Mouse (Mus musculus) cerebellum, adult (tissue): ENCODE measurements around the gene Mrpl41.
"Not testable (repeated sequence)": the region's sequence is repeated elsewhere in the genome, so short reads cannot be mapped to it uniquely, and the experiment has no call there.

Experiments
- ATAC-seq: cut with Nextera tagmentation; 2 replicates; pipeline ENCODE4 v1.9.2; 2017; ENCODE audit warnings: mild to moderate bottlenecking, moderate library complexity, mixed read lengths; ENCODE audit not compliant: insufficient number of reproducible peaks, low FRiP score, low TSS enrichment

Gene Mrpl41

DNA sequence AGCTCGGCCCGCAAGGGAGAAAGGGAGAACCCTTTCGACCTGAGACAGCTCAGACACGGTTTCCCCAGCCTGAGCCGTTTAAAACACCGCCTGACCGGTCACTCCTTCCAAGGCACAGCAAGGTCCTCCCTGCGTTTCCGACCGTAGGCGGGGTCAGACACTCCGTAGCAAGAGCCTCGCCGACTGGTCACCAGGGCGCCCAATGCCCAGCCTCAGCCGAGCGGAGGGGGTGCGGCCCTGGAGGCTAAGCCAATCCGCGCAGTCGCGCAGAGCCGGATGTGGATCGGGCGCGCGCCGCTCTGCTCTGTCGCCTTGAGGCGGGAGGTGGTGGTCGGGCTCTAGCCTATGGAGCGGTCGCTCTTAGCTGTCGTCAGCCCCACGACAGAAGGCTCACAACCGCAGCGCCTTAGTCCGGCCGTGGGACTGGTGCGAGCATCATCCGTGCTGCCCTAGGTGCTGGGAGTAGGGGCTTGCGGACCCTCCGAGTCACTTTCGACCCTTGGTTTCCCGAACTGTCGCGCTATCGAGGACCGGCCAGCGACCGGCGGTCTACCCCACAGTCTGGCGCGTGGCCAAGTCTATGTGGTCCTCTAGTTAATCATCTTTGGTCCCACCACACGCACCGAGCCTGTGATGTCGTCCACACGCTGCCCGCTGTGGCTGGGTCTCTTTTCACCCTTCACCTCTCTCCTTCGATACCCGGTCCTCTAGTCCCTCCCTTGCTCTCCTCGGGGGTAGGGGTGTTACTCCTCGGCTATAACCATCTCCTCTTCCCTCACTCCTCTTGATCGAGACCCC is at the start of gene Mrpl41:
TSS of gene Mrpl41 (minus strand) at position 193 of the 798 bp plus-strand sequence.
- peak; percentile 99 for ATAC-seq

DNA sequence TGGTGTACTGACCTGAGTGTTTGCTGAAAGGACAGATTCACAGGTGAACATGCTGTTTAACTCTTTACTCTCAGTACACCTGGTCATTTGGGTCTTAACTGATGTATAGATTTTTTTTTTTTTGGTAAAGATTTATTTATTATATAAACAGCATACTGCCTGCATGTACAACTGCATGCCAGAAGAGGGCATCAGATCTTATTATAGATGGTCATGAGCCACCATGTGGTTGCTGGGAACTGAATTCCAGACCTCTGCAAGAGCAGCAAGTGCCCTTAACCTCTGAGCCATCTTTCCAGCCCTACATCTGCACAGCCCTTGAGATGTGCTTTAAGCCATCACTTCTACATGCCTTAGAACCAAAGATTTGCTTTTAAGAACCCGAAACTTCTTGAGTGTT is 47.8 kb upstream of the Mrpl41 start:
- ATAC-seq: no peak

DNA sequence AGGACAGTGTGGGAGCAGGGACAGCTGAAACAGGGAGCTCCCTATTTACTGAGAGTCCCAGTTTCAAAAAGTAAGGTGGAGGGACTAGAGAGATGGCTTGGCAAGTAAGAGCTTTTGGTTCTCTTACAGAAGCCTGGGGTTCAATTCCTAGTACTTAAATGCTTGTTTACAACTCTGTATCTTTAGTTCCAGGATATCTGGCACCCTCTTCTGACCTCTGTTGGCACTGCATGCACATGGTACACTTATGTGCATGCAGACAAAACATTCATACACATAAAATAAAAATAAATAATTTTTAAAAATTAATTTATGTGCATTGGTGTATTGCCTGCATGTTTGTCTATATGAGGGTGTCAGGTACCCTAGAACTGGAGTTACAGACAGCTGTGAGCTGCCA is 33.4 kb upstream of the Mrpl41 start:
- ATAC-seq: no peak

DNA sequence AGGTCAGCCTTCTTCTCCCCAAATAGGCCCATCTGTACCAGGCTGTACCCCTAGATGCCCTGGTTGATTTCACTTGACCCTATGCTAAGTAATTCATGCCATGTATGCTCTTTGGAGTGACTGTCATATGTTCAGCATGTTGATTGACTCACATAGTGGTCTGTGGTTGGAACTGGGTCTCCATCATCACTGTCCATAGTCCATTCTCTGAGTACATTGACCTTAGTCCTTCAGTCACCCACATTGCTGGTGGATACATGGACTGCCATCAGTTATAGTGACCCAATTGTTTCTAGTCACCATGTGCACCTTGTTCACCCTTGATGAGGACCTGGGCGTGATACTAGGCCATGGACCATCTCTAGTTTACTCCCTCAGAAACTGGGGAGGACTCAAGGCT is 31.9 kb upstream of the Mrpl41 start:
- no peak for ATAC-seq

DNA sequence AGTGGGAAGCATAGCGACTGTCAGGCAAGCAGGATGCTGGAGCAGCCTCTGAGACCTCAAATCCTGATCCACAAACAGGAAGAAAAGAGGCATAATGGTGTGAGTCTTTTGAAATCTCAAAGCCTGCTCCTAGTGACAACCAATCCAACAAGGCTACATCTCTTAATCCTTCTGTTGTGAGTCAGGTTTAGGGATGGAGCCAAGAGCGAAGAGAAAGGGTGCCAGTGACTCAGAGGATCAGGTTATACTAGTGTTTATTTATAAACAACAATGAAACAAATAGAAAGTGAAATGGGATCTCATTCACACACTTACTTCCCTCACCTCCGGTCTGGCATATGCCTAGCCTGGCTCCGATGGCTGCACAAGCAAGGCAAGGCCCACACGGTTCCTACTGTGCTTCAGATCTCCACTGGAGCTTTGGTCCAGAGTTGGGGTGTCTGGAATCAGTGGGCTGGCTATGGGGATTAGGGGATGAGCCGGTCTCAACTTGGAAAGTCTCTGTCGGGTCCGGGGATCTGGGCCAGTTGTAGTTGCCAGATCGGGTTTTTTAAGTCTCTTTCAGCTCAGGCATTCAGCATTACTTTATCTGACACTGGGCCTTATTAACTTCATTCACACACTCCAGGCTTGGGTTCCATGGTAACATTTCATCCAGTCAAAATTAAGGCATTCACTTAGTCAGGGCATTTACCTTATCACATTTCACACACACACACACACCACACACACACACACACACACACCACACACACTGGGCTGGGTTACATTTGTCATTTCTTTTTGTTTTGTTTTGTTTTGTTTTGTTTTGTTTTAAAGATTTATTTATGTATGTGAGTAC is 29.3 kb upstream of the Mrpl41 start:
- ATAC-seq: no peak

DNA sequence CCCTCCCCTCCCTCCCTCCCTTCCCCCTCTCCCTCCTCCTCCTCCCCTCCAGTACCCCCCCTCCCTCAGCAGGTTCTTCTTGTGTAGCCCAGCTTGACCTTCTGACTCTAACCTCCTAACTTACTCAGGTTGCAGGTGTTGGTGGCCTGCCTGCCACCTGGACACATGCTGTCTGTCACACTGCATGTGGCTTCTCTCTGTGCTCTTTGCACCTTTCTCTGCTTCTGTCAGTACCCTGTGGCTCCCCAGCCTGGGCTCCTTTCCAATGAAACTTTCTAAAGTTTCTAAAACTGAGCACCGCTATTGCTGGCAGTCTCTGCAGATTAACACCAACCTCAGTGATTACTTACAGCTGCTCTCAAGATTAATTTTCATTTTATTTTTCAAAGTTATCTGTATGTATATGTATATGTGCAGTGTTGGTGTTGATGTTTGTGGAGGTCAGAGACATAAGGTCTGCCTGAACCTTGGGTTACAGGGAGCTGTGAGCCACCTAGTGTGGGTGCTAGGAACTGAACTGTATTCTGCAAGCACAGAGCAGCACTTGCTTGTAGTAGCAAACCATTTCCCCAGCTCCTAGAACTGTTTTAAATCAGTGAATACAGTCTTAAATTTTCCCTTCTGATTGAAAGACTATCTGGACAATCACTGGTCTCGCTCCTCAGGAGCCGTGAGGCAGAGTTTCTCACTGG is 25.8 kb upstream of the Mrpl41 start:
- ATAC-seq: no peak

DNA sequence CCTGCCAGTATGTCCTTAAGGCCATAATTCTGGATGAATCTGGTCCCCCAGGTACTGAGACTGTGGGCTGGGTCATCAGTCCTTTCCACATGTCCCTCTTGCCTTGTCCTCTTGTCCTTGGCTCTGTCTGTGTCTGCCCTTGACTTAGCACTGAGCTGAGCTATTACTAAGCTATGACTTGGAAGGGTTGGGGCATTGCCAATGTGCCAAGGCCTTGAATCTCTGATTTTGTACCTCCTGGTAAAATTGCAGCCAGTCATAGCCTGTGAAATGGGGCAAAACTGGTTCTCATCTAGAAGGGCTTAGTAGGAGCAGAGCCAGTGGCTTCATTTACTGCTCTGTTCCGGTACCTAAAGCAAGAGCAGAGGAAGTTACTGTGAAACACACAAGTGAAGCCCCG is 21.6 kb upstream of the Mrpl41 start:
- ATAC-seq: no peak

DNA sequence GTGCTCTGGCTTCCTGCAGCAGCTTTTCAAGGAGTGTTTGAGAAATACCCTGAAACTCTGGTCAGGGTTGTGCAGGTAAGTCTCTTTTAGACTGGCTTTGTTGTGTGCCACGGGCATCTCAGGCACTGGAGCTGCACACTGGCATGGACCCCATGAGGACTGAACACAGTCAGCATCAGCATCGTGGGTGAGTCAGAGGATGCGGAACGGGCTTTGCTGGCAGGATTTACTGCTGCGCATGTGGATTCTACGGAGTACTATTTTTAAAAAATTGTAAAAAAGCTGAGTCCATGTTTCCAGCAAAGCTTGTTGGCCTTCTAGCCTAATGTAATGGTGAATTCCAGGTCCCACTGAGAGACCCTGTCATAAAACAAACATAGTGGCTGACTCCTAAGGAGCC is 20.4 kb upstream of the Mrpl41 start:
- ATAC-seq: no peak

DNA sequence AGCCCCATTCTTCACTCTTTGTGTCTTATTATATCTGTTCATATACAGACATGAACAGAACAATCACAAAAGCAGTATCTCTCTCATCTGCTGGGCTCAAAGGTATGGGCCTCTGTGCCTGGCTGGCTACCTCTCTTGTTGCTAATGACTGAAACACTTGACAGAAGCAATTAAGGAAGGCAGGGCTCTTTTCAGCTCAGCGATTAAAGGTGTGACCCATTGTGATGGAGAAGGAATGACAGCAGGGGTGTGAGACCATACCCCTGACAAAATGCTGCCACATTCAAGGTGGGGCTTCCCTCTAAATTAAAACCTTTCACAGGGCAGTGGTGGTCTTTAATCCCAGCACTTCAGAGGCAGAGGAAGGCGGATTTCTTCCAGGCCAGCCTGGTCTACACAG is 12.9 kb upstream of the Mrpl41 start:
- ATAC-seq: no peak

DNA sequence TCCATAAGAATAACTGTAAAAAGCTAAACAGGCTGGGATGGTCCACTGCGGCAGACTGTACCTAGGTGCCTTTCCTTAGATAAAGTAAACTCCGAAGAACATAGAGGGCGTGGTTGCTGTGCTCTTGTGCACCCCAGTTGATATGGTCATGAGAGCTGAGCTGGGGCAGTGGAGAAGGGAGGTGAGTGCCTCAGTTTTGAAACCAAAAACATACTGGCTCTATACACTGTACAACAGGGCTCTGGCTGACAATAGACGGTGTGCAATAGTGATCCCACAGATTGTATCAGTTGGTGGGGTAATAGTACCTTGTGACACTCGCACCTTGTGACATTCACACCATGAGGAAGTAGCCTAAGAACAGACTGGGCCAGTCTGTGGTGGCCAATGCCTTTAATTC is 2.1 kb upstream of the Mrpl41 start:
- ATAC-seq: no peak

DNA sequence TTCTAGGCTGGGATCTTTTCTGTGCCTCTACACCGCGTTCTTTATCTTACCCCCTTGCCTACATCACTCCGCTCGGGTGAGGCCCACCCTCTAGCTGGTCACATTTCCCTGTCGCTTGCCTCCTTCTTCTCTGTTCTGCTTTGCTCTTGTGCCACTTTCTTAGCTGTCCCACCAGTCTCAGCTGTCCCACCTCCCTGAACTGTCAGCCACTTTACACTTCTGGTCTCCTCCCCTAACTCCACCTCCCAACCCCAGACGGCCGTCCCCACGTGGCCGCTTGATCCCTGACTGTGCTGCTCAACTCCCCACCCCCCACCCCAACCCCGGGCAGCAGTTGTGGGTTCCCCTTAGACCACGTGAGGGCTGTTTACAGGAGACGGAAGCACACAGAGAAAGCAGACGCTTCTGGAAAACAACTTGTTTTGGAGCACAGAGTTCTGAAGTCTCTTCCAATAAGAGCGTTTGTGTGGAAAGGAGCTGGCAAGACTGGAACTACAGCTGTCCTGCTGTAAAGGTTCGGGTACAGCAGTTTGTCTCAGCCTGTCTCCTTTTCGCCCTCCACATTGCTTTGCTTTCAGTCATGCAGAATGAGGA is 903 bp upstream of the Mrpl41 start, which contains the start of gene Pnpla7:
TSS of gene Pnpla7 (plus strand) at position 330 of the 594 bp plus-strand sequence.
- ATAC-seq: peak; percentile 31; the same call in 1 of the 2 replicates

DNA sequence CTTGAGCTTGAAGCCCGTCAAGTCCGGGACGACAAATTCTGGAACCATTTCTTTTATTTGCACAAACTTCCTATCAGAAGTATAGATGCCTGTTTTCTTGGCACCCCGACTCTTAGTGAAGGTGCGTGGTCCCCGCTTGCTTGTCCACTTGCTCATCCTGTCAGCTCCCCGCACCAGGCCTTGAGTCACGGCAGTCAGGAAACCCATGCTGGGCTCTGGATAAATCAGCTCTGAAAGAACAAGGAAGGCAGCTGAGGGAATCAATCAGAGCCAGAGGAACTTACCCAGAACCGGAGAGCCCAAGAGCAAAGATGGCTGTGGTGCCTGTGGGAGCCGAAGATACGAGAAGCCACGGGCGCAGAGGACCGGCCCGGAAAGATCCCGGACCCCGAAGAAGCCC is 446 bp downstream of the Mrpl41 start:
- not testable (repeated sequence) for ATAC-seq

DNA sequence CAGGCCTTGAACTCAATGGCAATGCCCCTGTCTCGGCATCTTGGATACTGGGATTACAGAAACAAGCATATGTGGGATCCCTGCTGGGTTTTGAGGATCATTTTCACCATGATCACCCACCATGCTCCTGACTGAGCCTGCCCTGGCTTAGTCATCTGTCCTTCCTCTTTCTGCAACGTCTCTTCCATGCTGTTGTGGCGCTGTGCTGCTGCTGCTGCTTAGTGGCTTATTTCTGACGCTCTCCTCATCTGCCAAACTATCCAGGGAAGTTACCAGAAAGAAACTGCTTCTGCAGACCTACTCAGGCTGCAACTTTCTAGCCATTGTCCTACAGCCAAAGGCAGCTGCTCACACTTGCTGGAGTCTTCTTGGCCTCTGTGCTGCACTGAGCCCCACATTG is 4.5 kb downstream of the Mrpl41 start:
- ATAC-seq: no peak

DNA sequence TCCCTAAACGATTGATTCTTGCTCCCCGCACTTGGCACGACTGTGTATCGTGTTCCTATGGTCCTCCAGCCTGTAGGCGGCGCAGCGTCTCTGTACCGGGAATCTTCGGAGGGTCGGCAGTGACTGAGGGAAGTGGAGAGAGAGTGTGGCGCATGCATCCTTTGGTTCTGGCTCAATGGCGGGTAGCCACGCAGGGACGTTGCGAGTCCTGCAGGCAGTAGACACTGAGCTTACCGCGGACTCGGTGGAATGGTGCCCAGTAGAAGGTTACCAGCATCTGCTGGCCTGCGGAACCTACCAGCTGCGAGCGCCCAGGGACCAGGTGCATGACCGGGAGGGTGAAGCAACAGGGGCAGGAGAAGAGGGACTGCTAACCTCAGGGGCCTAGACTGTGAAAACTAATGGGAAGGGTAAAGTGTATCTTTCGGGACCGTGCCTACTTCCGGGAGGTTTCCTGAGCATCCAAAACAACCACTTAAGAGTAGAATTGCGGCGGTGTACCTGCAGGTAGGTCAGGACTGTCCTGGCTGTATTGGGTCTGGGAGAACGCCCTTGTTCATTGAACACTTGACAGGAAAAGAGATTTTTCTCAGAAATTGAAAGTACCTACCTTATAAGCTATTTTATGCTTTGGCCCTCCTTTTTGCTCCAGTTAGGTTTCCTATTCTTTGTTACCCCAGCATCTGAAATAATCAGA is 12.4 kb downstream of the Mrpl41 start, which contains the start of gene Dph7:
TSS of gene Dph7 (plus strand) at position 97 of the 697 bp plus-strand sequence.
- peak; percentile 83 for ATAC-seq

DNA sequence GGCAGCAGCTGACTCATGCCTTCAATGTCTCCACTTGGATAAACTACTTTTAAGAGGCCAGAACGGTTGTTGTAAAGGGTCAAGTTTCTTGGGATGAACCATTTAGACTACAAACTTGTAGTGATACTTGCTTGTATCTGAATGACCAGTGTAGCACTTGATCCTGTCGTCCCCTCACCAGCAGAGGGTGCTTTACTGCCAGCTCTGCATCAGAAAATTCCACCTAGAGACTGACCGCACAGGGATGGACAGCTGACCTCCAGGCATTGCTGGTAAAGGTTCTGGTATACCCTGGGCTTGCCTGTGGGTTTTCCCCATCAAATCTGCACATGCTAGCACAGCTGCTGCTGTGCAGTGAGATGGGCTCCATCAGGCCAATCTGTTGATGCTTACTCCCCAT is 14.0 kb downstream of the Mrpl41 start:
- no peak; the same call in 1 of the 2 replicates for ATAC-seq

DNA sequence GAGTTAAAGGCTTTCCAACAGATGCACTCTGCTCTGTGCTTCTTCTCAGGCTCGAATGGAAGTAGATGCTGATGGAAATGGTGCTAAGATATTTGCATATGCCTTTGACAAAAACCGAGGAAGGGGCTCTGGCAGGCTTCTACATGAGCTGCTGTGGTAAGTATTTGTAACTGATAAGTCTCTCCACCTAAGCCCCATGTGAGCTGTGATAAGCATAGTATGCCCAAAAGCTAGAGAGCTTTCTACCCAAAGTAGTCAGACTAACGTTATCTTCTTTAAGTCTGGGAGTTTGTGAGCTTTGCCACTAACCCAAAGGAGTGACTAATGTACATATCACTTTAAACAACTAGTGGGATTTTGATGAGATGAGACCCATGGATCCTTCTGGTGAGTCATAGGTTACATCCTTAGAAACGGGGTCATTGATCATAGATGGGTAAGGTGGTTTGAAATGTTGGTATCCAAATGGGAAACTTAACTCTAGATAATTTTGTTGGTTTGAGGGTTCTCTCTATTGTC is 22.3 kb downstream of the Mrpl41 start:
- ATAC-seq: no peak

DNA sequence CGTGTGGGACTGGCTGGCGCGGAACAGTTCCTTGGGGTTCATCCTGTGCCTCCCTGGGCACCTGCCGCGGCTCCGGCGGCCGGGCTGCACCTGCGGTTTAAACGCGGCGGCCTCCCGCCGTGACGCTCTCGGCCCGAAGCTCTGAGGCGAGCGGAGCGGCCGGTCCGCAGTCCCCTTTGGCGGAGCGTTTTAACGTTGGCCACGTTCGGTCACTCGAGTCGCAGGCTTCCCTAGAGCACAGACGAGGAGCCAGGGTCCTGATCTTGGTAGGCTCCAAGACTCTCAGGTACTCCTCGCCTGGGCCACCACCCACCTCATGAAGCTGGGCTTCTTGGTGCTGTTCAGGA is 24.7 kb downstream of the Mrpl41 start:
- no peak for ATAC-seq

DNA sequence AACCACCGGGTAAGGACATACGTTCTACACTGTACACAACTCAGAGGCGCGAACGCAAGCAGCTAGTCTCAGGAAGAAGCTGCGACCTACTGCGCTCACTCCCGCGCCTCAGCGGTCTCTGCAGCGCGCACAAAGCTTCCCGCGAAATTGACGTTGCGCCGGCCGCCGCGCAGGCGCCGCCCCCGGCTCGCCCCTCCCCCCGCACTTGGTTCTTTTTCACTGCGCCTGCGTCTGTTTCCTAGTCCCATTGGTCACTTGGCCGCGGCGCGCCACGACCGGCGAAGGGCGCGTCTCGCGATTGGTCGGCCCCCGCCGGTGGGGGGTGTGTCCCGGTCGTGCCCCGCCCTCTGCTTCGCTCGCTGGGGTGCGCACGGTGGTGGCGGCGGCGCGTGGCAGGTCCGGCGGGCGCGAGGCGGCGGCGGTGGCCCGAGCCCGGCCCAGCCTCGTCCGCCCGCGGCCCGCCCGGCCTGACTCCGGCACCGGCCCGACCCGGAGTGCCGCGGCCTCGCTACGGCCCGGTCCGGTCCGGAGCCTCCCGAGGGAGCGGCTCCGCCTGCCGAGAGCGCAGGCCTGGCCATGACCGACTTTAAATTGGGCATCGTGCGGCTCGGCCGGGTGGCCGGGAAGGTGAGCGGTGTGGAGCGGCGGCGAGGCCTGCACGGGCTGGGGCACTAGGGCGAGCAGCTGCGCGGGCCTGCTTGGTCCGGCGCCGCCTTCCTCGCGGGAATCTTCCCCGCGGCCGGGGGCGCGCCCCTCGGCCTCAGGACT is 25.3 kb downstream of the Mrpl41 start, which contains the start of gene Zmynd19:
TSS of gene Zmynd19 (plus strand) at position 372 of the 768 bp plus-strand sequence.
- peak; percentile 97 for ATAC-seq

DNA sequence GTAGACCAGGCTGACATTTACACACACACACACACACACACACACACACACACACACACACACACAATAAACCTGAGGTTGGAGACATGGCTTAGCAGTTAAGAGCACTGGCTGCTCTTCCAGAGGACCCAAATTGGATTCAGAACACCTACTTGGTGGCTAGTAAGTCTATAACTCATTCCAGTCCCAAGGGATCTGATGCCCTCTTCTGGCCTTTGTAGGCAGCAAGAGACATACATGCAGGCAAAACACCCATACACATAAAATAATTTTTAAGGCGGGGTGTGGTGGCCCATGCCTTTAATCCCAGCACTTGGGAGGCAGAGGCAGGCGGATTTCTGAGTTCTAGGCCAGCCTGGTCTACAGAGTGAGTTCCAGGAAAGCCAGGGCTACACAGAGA is 30.6 kb downstream of the Mrpl41 start:
- not testable (repeated sequence) for ATAC-seq
